Mouse (Mus musculus) bone marrow macrophage, adult 2 months (primary cell): ENCODE measurements around the gene Tmem86a.

Experiments used
- CTCF ChIP-seq: IDR thresholded peaks from 2 replicates; pipeline ENCODE4 v1.5.1; 2012; ENCODE audit warnings: low read depth, mild to moderate bottlenecking, low read length, moderate library complexity
- POLR2A ChIP-seq: IDR thresholded peaks from 2 replicates; pipeline ENCODE4 v1.6.1; 2012; ENCODE audit warnings: mild to moderate bottlenecking, low read depth, low read length, borderline replicate concordance

GRCm38 (mm10) chr7:47094969-47095368 lies 44.6 kb downstream of the Tmem86a start:
- TF ChIP-seq POLR2A (no peak), CTCF (no peak)
